Mouse (Mus musculus) midbrain, embryonic 16.5 days (tissue): ENCODE data around the gene Rab26. TPM values are rescaled to one million over a fixed set of nuclear protein-coding genes. Genes with fewer than 3 reads are reported as not detected.

Experiments used
- ATAC-seq: fragments of 200-750 bp; cut with Nextera tagmentation; 2 replicates; pipeline ENCODE4 v1.8.0; 2017; ENCODE audit warnings: moderate TSS enrichment
- H3K27ac ChIP-seq: fragments of 300-500 bp; sonication (generic); 2 replicates; pipeline ENCODE4 v1.5.1; 2014; ENCODE audit warnings: mild to moderate bottlenecking, low read length, mixed read lengths
- H3K27me3 ChIP-seq: fragments of 300-500 bp; sonication (generic); 2 replicates; pipeline ENCODE4 v1.6.1; 2014; ENCODE audit warnings: low read depth, low read length, mixed read lengths; ENCODE audit not compliant: control insufficient read depth, insufficient read depth
- H3K36me3 ChIP-seq: fragments of 300-500 bp; sonication (generic); 2 replicates; pipeline ENCODE4 v1.6.1; 2014; ENCODE audit warnings: mild to moderate bottlenecking, low read length, moderate library complexity, mixed read lengths; ENCODE audit not compliant: control insufficient read depth, insufficient read depth
- H3K4me1 ChIP-seq: fragments of 300-500 bp; sonication (generic); 2 replicates; pipeline ENCODE4 v1.6.1; 2014; ENCODE audit warnings: mild to moderate bottlenecking, low read length, mixed read lengths; ENCODE audit not compliant: control insufficient read depth, insufficient read depth
- H3K4me2 ChIP-seq: fragments of 300-500 bp; sonication (generic); 2 replicates; pipeline ENCODE4 v1.6.1; 2014; ENCODE audit warnings: mild to moderate bottlenecking, low read length, mixed read lengths
- H3K4me3 ChIP-seq: fragments of 300-500 bp; sonication (generic); 2 replicates; pipeline ENCODE4 v1.5.1; 2014; ENCODE audit warnings: low read depth, mild to moderate bottlenecking, low read length, moderate library complexity, mixed read lengths
- H3K9ac ChIP-seq: fragments of 300-500 bp; sonication (generic); 2 replicates; pipeline ENCODE4 v1.6.1; 2014; ENCODE audit warnings: low read depth, low read length, mixed read lengths
- H3K9me3 ChIP-seq: fragments of 300-500 bp; sonication (generic); replicated peaks from 2 replicates; pipeline ENCODE4 v1.6.1; 2014; ENCODE audit warnings: mild to moderate bottlenecking, low read length, mixed read lengths; ENCODE audit not compliant: control insufficient read depth, poor library complexity, severe bottlenecking
- WGBS: fragments of 180-500 bp; shearing (Covaris S2); extraction: QIAGEN DNeasy Blood & Tissue Kit; methylation state at CpG from one replicate; pipeline ENCODE4 v1.1.7; 2014; 5-methylcytosine and 5-hydroxymethylcytosine counted together
- polyA plus RNA-seq: library from polyadenylated mRNA; unstranded; fragments of >200 nt; fragmentation: Nextera tagmentation; extraction: Ambion mirVana; gene quantifications from 2 replicates; pipeline ENCODE4 v1.2.1, GENCODE M21; 2015

Rab26 gene
- polyA plus RNA-seq, 1 experiment from 2014 or later, result 14.7 TPM

- H3K27me3 ChIP-seq, result no peaks in the 10 kb centered on the region
- H3K27ac ChIP-seq, result peak overlapping the region; percentile 38
- WGBS, result 24% methylated on average over 35 of the region's 36 CpGs
- H3K9ac ChIP-seq, result 0 out of 2 replicates have a peak overlapping the region, but pooled peaks have one; percentile 25
- H3K4me1 ChIP-seq, result no peaks in the 10 kb centered on the region; the same call in 1 of the 2 replicates
- no peak overlapping the region for H3K4me3 ChIP-seq
- ATAC-seq, result peak; percentile 16
- H3K4me2 ChIP-seq, result no peak overlapping the region
- H3K9me3 ChIP-seq, result no peaks in the 10 kb centered on the region
- H3K36me3 ChIP-seq, result peaks cover 71% of the 10 kb centered on the region
Observed at GRCm38 (mm10) chr17:24506332-24507070, 27.5 kb downstream of the Rab26 start.

DNA sequence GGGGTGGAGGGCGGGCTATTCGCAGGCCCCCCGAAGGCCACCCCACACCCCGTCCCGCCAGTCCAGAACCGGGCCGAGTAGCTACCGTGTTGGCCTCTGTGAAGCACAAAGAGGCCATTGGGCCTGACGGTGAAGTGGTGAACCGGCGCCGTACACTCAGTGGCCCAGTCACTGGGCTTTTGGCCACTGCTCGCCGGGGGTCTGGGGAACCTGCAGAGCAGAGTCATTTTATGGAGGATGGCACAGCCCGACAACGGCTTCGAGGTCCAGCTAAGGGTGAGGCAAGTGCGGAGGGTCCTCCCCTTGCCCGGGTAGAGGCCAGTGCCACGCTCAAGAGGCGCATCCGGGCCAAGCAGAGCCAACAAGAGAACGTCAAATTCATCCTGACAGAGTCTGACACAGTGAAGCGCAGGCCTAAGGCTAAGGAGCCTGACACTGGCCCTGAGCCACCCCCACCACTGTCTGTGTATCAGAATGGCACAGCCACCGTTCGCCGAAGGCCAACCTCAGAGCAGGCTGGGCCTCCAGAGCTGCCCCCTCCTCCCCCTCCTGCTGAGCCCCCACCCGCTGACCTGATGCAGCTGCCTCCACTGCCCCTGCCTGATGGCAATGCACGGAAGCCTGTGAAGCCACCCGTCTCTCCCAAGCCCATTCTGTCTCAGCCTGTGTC, 28.6 kb downstream of the Rab26 start:
- no peak for ATAC-seq
- H3K4me3 ChIP-seq, result no peak overlapping the region
- no peaks in the 10 kb centered on the region for H3K27me3 ChIP-seq
- 88% methylated on average over 30 of the region's 30 CpGs for WGBS
- H3K9me3 ChIP-seq, result no peaks in the 10 kb centered on the region
- H3K27ac ChIP-seq, result no peak overlapping the region
- H3K9ac ChIP-seq, result 0 out of 2 replicates have a peak overlapping the region, but pooled peaks have one; percentile 6
- H3K4me2 ChIP-seq, result no peak overlapping the region
- H3K4me1 ChIP-seq, result no peaks in the 10 kb centered on the region; the same call in 1 of the 2 replicates
- peaks cover 68% of the 10 kb centered on the region for H3K36me3 ChIP-seq

DNA sequence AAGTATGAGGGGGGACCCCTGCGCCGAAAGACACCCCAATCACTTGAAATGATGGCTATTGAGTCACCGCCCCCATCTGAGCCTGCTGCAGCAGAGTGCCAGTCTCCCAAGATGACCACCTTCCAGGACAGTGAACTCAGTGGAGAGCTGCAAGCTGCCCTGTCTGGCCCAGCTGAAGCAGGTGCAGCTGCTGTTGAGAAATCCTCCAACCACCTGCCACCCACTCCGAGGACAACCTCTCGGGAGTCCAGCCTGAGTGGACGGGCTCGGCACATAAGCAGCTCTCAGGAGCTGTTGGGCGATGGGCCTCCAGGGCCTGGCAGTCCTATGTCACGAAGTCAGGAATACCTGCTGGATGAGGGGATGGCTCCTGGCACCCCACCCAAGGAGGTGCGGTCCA, 29.9 kb downstream of the Rab26 start:
- ATAC-seq, result no peak

DNA sequence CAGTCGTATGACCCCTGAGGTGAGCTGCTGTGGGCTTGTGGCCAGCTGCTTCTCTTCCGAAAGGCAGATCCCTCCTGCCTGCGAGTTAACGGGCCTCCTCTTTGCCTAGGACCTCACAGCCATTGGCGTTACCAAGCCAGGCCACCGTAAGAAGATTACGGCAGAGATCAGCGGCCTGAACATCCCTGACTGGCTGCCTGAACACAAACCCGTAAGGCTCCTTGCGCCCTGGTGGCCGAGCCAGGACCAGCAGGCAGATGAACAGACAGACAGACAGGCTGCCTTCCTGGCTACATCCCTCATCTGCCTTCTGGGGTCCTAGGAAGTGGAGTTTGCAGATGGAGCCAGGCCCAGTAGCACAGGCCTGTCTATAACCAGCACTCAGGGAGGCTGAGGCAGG, 31.8 kb downstream of the Rab26 start:
- Histone ChIP-seq H3K4me2 (no peak overlapping the region), H3K9me3 (no peaks in the 10 kb centered on the region), H3K27ac (no peak overlapping the region), H3K4me3 (no peak overlapping the region), H3K9ac (no peak overlapping the region), H3K4me1 (no peaks in the 10 kb centered on the region; the same call in 1 of the 2 replicates), H3K27me3 (no peaks in the 10 kb centered on the region), H3K36me3 (peaks cover 60% of the 10 kb centered on the region)
- 23% methylated on average over 11 of the region's 11 CpGs for WGBS
- ATAC-seq, result no peak

More for the DNA sequence above, 29.9 kb downstream of the Rab26 start:
- H3K27me3 ChIP-seq, result no peaks in the 10 kb centered on the region
- H3K4me2 ChIP-seq, result no peak overlapping the region
- H3K9me3 ChIP-seq, result no peaks in the 10 kb centered on the region
- no peak overlapping the region for H3K4me3 ChIP-seq
- WGBS, result 92% methylated on average over 10 of the region's 10 CpGs
- H3K36me3 ChIP-seq, result peaks cover 63% of the 10 kb centered on the region
- no peak overlapping the region for H3K9ac ChIP-seq
- no peaks in the 10 kb centered on the region; the same call in 1 of the 2 replicates for H3K4me1 ChIP-seq
- no peak overlapping the region for H3K27ac ChIP-seq

- WGBS, result 79% methylated on average over 1 of the region's 1 CpGs
- Histone ChIP-seq H3K4me2 (no peak overlapping the region), H3K27me3 (no peaks in the 10 kb centered on the region), H3K27ac (no peak overlapping the region; the same call in 1 of the 2 replicates), H3K4me1 (peaks cover 6% of the 10 kb centered on the region), H3K36me3 (peaks cover 26% of the 10 kb centered on the region), H3K4me3 (no peak overlapping the region), H3K9ac (no peak overlapping the region), H3K9me3 (no peaks in the 10 kb centered on the region)
- no peak for ATAC-seq
Observed at GRCm38 (mm10) chr17:24496026-24496425, 38.0 kb downstream of the Rab26 start.

DNA sequence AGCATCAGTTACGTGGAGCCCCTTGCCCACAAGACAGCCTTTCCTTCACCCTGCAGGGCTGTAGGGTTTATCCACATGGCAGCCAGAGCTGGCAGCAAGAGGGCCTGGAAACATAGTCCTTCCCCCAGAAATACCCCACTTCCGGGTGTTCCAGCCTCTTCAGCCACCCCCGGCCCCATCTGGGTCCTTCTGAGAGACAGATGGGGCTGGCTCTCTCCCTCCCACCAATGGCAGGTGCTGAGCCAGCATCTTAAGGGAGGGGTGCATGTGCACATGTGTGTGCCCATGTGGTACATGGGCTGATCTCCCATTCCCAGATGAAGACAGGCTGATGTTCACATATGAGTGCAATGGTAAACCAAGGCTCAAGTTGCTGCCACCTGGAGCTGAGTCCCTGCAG, 38.6 kb downstream of the Rab26 start:
- peak overlapping the region; percentile 11; the same call in 1 of the 2 replicates for H3K27ac ChIP-seq
- H3K27me3 ChIP-seq, result no peaks in the 10 kb centered on the region

GRCm38 (mm10) chr17:24494627-24495335, 39.2 kb downstream of the Rab26 start:
- ATAC-seq, result no peak

More for the DNA sequence above, 38.6 kb downstream of the Rab26 start:
- Histone ChIP-seq H3K9ac (0 out of 2 replicates have a peak overlapping the region, but pooled peaks have one; percentile 26), H3K4me3 (no peak overlapping the region), H3K36me3 (peaks cover 23% of the 10 kb centered on the region), H3K9me3 (no peaks in the 10 kb centered on the region), H3K4me2 (no peak overlapping the region), H3K4me1 (peaks cover 12% of the 10 kb centered on the region)
- 86% methylated on average over 3 of the region's 3 CpGs for WGBS
- ATAC-seq, result no peak

GRCm38 (mm10) chr17:24490399-24490798, 43.6 kb downstream of the Rab26 start:
- no peaks in the 10 kb centered on the region for H3K27me3 ChIP-seq
- H3K36me3 ChIP-seq, result no peaks in the 10 kb centered on the region
- 48% methylated on average over 4 of the region's 4 CpGs for WGBS
- peak overlapping the region; percentile 59 for H3K4me3 ChIP-seq
- H3K4me1 ChIP-seq, result peaks cover 34% of the 10 kb centered on the region
- H3K9ac ChIP-seq, result peak overlapping the region; percentile 82
- H3K9me3 ChIP-seq, result no peaks in the 10 kb centered on the region
- H3K27ac ChIP-seq, result peak overlapping the region; percentile 85
- no peak for ATAC-seq
- H3K4me2 ChIP-seq, result peak overlapping the region; percentile 93

More at GRCm38 (mm10) chr17:24494627-24495335, 39.2 kb downstream of the Rab26 start:
- Histone ChIP-seq H3K4me2 (no peak overlapping the region), H3K27ac (no peak overlapping the region; the same call in 1 of the 2 replicates), H3K36me3 (peaks cover 21% of the 10 kb centered on the region), H3K4me1 (peaks cover 19% of the 10 kb centered on the region), H3K4me3 (no peak overlapping the region), H3K9ac (0 out of 2 replicates have a peak overlapping the region, but pooled peaks have one; percentile 22), H3K9me3 (no peaks in the 10 kb centered on the region), H3K27me3 (no peaks in the 10 kb centered on the region)
- WGBS, result 44% methylated on average over 2 of the region's 2 CpGs
